Mouse (Mus musculus) right cerebral cortex, postnatal 25 days (tissue): Measurements from ENCODE around the gene Dpagt1.
"Not testable (repeated sequence)": the region's sequence is repeated elsewhere in the genome, so short reads cannot be mapped to it uniquely, and the experiment has no call there.

Experiments used
- DNase-seq: peaks from one replicate; pipeline ENCODE4 v3.0.0; 2022

Gene Dpagt1

DNA sequence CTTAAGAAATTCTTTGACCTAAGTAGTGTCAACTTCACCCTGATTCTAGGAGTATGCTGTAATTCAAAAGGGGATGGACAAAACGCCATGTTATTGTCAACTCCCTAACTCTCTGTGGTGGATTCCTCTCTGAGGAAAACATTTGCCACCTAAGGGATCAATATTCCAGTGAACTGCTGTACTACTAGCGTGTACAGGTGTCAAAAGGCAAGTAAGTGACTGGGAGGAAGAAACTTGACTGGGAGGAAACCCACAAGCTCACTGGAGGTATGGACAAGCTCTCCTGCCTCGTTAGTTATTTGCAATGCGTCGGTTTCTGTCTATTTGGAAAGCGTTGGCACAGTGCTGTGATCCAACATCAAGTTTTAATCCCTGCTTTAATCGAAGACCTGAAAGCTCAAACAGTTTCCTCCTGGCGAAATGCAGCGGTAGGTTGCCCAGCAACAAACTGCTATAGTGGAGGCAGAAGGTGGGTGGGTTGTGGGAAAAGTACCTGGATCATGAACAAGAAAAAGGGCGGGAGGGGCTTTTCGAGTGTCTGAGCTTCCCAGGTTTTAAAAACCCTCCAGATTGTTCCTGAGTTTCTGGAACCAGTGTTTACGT lies at the start of gene Dpagt1:
TSS of gene Dpagt1 (plus strand) at position 252 of the 603 bp plus-strand sequence.
- no peak for DNase-seq

DNA sequence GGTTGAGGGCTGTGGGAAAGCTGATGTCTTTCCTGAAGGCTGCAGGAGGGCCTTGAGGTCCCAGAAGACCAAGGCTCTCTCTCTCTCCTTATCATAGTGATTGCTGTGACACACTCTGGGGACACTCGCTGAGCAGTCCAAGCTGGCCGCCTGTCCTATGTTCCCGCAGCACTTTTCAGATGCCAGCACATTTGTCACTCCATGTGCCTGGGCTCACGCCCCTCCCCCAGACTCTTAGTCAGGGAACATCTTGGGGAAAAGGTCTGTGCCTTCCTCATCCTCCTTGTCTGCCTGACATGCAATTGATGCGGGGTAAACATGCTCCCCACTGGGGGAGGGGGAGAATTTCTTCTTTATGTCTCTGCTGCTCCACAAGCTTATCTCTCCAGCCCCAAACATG lies 42.6 kb upstream of the Dpagt1 start:
- DNase-seq: no peak

DNA sequence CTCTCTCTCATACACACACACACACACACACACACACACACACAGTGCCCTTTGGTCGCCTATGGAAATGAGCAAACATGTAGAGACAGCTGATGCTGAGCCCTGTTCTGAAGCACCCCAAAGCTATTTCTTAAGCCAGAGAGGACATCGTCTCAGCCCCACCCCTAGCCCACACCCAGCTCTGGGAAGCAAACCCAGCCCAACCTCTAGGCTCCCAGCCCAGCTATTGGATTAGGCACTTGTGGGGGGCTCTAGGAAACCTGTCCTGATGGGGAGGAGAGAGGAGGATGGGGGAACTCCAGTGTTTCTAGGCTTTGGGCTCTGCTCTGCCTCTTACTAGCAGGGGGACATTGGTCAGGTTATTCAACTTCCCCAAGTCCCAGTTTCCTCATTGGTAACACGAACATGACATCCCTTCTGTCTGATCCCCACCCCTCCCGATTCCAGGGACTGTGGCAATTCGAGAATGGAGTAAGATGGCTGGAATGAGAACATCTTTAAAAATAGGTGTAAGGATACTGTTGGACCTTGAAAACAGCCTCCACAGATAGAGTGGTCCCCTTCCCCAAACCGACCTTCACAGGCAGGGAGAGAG lies 39.5 kb upstream of the Dpagt1 start:
- no peak for DNase-seq

DNA sequence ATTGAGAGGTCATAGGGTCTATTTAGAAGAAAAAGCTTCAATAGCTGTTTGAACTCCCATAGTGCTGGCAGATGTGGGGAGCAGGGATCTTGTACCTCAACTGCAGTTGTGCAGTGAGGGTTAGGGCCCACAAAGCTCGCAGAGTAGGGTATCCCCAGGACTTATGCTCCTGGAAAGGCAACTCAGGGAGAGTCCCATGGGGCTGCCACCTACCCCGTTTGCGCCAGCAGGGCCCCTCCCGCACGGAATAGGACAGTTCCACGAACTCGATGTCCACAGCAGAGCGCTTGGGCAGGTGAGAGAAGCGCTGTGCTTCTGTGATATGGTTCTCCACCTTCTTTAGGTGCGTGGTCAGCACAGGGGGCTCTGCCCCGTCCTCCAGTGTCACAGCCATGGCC lies 38.8 kb upstream of the Dpagt1 start:
- DNase-seq: no peak

DNA sequence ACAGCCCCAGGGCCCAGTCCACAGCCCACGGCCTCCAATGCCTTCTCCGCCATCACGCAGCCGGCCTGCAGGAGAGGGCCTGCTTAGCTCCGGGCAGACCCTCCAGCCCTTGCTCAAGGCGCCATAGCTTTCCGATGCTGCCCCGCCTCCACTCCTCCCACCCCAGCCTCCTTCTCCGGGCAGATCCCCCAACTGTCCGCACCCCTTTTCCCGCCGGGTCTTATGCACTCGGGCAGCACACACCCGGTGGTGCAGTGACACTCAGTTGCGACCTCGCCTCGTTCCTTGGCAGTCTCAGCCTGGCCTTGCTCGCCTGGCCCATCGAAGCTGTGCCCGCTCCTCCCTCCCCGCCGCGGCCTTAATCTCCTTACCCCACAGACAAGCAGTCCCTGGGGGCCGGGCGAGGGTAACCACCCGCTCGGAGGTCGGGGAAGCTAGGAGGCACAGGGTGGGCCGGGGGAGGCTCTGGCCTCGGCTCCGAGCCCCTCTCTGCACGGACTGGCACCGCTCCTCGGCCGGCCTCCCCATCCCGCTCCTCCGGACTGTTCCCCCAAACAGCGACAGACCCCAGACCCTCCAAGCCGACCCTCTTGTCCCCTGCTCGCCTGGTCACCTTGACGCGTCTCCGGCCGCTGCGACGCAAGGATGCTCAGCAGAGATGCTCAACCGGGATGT lies 38.3 kb upstream of the Dpagt1 start:
- DNase-seq: peak; percentile 49

DNA sequence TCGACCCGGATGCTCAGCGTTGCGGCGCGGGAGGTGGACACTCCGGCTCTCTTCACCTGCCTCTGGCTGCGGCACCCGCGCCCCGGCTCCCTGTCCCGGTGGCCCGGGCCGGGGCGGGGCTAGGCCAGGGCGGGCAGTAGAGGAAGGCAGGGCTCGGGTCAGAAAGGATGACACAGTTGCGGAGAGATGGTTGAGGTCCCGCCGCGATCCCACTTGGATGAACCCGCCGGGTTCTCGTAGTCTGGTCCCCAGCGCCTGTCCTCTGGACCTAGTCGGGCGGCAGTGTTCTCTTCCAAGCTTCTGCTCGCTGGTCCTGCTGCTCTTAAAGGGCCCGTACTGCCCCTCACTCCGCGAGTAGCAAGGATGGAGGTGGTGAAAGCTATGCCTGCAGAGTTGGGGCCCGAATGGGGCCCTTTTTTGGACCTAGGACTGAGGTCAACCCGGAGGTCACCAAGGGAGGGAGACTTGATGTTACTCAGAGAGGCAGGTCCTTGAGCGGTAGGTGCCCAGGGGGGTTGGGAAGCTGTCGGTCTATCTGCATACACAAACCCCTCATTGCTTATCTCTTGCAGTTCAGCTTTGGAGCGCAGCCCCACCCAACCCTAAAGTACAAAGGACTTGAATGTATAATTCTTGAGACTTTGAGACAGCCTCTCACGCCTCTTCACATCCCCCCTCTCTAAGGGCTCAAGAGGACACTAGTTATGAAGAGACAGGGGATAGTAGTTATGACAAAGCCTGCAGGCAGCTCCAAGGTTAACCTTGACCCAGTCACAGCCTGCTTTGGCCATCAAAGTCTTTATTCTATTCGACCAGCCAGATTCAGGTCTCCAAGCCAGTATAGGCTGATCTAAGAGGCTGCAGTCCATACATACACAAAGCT lies 37.5 kb upstream of the Dpagt1 start, which contains the start of gene Abcg4:
TSS of gene Abcg4 (minus strand) at position 540 of the 883 bp plus-strand sequence.
- peak; percentile 69 for DNase-seq

DNA sequence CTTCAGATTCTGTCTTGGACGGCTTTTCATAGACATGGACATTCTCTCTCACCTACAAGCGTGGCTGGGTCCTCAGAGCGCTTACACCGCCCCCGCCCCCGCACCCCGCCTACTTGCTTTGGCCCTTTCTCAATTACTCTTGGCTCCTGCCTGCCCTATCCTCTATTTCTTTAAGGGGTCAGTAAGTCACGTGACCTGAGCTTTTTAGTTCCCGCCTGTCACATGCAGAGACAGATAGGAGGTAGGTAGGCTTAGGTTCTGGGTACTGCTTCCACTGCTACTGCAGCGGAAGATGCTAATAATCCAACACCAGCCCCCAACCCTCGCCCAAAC lies 36.9 kb upstream of the Dpagt1 start:
- no peak for DNase-seq

DNA sequence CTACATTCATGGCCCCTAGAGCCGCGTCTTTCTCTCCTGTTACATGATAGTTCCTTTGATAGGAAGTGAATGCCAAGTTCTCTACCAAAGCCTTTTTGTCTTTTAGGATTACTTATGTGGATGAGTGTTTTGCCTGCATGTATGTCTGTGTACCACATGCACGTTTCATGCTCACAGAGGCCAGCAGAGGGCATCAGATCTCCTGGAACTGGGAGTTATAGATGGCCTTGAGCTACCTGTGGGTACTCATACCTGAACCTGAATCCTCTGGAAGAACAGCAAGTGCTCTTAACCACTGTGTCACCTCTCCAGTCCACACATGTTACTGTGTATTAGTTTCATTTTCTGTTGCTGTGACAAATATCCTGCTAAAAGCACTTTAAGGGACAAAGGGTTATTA lies 33.3 kb upstream of the Dpagt1 start:
- DNase-seq: no peak

DNA sequence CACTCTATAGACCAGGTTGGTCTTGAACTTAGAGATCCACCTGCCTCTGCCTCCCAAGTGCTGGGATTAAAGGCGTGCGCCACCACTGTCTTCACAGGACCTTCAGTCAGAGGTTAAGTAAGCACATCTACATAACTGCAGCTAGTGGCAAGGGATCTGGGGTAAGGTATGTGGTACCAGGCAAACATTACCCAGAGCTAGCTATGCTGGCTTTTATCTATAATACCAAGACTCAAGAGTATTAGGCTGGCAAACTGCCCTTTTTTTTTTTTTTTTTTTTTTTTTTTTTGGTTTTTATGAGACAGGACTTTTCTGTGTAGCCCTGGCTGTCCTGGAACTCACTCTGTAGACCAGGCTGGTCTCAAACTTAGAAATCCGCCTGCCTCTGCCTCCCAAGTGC lies 25.8 kb upstream of the Dpagt1 start:
- not testable (repeated sequence) for DNase-seq

DNA sequence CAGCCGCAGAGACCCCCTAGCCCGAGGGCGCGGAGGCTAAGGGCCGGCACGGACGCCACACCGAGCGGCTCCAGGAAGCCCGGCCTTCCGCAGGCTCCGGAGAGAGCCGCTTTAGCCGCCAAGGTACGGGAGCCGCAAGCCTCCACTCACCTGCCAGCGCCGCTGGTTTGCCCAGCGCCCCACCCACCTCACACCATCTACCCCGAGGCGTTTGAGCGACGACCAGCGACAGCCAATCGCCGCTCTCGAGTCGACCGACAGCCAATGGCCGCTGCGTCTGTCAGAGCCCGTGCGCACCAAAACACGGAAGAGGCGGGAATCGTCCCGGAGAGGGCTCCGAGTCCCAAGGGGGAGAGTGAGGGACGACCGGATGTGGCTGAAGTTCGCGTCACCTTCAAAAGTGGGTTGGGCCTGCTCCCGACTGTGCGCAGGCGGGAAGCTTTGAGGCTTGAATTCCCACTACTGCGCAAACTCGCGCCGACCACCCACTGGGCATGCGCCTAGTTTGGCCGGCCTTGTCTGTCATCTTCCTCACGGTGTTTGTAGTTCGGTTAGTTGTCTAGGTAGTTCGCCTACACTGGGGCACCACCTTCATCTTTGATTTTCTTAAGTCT lies 20.2 kb upstream of the Dpagt1 start, which contains the start of gene Hinfp:
TSS of gene Hinfp (minus strand) at position 206 of the 614 bp plus-strand sequence.
- peak; percentile 98 for DNase-seq

DNA sequence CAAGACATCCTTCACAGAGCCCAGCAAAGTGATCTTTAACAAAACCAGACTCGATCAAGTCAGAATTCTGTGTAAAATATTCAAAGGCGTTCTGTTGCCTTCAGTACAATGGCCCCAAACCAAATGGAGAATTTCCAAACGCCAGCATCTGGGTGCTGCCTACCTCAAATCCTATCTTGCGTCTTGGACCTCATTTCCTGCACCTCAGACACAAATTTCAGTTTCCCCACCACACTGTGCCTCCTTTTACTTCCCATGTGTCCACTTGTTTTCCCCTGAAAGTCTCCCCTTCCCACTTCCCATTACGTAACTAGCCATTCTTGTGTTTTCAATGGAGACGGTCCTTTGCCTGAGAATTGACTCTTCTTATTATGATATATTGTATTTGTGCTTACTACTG lies 19.3 kb upstream of the Dpagt1 start:
- DNase-seq: no peak

DNA sequence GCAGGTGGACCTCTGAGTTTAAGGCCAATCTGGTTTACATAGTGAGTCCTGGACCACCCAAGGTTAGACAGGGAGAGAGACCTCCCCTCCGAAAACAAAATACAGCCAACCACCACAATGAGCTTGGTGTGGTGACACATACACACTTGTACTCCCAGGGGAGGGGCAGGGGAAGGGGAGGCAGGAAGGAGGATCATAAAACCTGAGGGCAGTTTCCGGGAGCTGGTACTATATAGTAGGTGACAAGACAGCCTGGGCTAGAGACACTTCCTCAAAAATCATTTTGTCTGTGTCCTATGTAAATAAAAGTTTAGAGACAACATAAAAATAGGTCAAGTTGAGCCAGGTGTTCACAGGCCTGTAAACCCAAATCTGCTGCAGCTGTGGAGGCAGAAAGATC lies 18.6 kb upstream of the Dpagt1 start:
- no peak for DNase-seq

DNA sequence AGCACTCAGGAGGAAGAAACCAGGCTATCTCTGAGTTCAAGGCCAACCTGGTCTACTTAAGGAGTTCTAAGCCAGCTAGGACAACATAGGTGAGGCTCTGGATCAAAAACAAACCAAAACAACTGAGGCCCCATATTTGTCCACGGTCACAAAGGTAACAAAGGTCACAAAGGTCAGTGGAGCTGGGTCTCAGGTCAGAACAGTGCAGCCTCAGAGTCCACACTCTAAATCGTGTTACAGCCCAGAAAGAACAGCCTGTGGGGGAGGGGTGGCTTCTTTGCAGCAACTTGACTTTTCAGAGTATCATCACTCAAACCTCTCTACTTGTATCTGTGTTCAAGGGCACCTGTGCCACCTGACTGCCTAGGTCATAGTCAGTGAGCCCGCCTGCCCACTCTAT lies 16.1 kb upstream of the Dpagt1 start:
- no peak for DNase-seq

DNA sequence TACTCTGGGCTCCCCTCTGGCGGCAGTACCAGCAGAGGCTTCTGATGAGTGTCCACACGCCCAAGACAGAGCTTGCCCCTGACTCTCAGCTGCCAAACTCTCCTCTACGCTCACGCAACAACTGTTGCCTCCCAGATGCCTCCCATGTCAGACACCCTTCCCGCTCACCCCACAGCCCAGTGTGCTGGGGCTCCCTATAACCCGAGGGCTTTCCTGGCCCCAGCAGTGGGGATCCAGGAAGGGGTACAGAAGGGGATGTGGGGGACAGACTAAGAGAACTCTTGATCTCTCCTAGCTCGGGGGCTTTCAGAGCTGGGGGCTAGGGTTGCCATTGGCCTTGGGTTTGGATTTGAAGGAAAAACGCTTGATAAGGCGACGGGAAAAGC lies 15.1 kb upstream of the Dpagt1 start:
- no peak for DNase-seq

DNA sequence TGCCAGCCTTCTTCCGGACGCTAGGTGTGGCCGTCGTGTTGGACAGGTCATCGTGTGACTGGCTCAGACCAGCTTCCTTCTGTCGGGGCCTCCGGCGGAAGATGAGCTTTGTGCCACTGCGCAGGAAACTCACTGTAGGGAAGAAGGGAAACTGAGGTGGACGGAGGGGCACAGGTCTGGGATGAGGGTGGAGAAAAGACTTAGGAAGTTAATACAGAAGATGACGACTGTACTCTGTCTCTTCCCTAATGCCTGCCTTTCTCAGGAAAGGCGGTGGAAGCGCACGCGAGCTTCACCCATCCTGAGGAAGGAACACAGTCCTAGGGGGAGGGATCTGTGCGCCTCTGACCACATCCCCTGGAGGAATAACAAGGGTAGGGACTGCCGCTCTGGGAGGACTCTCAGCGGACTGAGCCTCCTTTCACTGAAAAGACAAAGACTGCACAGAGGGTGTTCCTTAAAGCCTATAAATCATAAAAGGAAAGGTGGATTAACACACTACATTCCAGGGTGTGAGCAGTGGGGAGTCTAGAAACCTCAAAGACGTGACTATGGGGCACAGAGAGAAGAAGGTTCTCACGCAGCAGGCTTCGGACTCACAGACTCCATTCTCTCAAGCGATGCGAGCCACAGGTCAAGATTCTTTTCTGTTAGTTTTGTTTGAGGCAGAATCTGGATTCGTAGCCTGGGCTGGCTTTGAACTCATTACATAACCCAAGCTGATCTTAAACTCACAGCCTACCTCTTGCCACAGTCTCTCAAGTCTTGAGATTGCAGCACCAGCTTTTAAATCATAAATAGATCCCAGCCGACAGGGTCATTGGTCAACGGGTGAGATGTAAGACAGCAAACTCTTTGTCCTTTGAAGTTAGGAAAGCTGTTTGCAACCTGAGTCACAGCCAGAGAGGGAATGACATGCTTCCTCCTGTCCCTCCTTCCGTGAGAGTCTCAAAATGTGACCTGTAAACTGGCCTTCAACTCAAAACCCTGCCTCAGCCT lies 14.4 kb upstream of the Dpagt1 start:
- DNase-seq: no peak

DNA sequence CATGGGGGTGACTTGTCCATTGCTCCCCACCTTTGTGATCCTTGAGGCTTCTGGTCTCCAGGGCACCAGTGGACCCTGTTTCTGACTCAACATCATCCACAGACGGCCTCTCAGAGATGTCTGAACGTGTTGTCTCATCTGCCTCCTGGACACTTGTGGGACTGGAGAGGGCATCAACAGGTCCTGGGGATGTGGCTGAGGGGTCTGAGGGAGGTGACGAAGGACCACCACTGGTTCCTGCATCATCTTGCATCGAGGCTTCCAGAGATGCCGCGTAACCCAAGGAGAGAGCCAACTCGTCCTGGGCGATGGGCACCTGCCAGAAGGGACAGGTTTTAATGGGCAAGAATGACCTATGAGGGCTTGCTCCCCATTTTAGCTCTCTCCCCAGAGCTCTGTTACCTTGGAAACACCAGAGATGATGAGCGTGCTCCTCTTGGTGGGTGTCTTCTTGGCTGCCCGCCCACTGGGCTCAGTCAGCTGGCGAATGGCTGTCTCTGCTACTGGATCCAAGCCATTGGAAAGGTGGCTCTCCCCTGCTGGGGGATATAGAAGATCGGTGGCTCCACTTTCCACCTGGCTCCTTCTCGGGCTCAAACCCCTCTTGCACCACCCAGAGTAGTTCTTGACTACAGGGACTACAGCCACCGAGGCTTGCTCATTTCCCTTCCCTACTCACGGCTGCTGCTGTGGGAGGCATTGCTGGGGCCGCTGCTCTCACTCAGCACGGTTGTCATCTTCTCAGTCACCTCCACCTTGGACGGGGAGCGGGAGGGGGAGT lies 12.2 kb upstream of the Dpagt1 start:
- DNase-seq: peak; percentile 77

DNA sequence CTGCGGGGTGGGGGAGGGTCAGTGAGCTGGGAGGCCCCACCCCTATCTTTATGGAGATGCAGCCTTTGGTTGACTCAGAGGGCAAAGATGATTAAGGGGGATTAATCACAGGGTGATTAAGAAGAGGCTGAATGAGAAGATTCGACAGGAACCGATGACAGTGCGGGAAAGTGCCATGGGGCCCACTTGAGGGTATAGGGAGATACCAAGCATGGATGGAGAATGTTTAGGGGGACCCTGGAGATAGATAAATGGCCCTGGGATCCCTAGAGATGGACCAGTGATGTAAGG lies 11.6 kb upstream of the Dpagt1 start:
- DNase-seq: no peak

DNA sequence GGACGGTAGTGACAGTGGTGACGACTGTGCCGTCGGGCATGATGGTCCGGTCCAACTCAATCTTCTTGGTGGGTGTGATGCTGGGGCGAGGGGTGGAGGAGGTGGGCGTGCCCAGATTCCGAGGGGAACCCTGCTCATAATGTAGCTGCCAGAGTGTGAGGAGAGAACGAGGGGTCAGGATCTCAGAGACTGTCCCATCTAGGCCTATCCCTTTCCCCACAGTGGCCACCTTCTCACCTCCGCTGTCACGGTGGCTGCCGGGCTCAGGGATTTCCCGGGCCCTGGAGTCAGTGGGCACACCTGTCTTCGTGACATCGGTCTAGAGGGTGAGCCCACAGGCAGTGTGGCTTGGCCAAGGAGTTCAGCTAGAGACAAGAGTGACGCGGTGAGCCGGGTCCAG lies 10.9 kb upstream of the Dpagt1 start:
- no peak for DNase-seq

DNA sequence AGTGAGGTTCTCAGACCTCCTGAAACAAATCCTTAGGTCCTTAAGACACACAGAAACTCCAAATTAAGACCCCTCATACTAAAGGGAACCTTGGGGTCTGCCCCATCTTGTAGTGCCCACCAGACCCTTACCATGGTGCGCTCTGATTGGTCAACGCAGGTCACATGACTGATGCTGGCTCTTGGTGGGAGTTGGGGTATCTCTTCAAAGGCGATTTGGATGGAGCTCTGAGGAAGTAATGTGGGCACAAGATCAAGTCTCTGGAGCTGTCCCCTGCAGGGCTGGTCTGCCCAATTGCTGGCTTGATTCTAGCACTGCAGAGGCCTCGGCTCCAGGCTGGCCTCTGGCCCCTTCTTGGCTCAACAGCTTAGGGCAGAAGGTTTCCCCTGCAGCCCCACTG lies 8.4 kb upstream of the Dpagt1 start:
- DNase-seq: no peak

DNA sequence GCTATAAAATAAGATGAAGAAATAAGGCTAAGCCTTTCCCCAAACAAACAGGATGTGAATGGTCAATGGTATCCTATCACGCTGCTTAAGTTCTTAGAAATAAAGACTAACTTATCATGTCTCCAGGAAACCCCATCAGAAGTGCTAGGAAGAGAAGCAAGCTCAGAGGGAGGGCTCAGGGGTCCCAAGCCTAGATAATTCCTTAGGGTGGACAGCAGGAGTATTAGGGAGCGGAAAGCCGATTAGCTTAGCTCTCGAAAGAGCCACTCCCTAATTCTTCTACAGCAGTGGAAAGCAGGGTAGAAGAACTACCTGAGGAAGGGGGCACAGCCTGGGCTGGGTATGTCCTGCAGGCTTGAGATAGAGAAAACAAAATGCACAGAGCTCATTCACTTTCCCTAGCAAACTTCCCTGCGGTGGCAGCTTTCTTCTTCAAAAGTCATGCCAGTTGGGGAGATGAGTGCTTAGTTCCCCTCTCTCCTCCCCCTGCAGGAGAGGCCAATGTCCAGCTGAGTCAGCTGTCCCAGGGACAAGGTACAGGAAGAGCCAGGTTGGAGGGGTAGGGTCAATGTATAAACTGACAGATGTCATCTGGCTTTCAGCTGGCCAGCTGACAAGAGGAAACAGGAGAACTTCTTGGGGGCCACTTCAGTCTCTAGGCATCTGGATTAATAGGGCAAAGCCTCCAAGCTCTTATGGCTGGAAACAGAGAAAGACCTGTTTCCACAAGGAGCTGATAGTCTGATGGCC lies 7.6 kb upstream of the Dpagt1 start:
- DNase-seq: no peak

DNA sequence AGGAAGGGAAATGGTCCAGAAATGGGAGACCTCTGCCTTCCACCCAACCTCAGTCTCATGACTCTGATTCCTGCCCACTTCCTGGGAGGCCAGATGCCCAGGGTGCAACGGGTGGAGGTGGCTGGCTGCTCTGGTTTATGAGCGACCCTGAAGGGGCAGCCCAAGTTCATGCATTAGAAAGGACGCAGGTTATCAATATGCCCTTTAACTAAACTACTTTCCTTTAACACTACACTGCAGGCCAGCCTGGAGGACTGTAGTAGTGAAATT lies 7.1 kb upstream of the Dpagt1 start:
- no peak for DNase-seq
